Mouse (Mus musculus) gastrocnemius, postnatal 4 days (tissue): ENCODE data around the gene Lrcol1. TPM values are rescaled to one million over a fixed set of nuclear protein-coding genes. Genes with fewer than 3 reads are reported as not detected.

Experiments
- DNase-seq, 2 experiments: peaks; one replicate each; pipeline ENCODE4 v3.0.0; 2021 to 2022; ENCODE audit warnings: low spot score in 2 of 2, mixed read lengths in 2 of 2
- total RNA-seq, 2 experiments: library from RNA; stranded (reverse); gene quantifications; 2 replicates each; pipeline ENCODE4 v1.2.3; 2021

Gene Lrcol1
- total RNA-seq, 2 experiments from 2014 or later = not detected

DNA sequence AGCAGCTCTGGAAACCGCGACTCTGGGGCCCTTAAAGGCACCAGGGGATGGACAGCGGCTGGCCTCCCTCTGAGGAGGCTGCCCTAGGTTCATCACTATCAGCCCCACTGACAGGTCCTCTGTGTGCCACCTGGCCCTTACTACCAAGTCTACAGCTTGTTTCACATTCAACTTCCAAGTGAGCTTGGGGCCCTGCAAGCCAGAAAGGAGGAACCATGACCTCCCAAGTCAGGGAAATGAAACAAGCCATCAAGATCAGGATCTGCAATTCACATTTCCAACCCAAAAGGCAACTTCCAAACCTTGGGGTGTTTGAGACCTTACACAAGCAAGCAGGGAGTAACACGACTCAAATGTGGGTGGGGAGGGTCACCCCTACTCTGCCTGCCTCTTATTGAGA is 40.7 kb downstream of the Lrcol1 start:
- DNase-seq = no peak

DNA sequence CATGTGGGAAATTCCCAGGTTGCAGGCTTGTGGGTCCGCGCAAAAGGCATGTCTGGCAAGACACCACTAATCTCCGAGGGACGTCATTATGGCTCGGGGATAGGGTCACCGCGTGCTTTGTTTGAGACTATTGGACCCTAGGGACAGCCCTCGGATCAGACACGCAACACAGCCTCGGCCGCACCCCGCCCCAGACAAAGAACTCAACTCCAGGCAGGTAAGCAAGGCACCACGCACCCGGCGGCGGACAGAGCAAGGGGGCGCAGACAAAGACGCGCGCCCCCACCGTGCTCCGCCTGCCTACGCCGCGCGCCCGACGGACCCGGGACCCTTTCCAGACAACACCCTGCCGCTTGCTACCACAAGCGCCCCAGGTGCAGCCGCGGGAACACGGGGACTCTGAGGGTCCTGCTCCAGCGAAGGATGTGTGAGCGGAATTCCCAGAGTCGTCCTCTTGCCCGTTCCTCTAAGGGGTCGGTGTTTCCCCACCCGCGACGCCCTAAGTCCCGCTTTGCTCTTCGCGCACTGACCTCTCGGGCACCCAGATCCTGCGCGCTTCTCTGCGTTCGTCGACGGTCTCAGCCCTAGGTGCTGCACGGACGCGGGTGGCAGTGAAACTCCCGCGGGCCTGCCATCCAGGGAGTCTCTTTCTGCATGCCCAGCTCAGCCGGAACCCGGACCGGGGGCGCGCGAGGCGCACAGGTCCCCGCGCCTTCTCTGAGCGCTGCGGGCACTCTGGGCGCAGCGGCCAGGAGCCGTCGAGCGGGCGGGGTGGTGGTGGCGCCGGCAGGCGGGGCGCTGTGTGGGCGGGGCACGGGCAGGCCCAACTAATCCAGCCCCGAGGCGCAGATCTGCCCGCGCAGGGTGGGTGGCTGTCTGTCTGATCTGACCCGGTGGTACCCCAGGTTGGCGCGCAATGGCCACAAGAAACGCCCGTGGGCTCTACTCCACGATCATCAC is 42.1 kb downstream of the Lrcol1 start:
- DNase-seq = peak; percentile 52 to 62

DNA sequence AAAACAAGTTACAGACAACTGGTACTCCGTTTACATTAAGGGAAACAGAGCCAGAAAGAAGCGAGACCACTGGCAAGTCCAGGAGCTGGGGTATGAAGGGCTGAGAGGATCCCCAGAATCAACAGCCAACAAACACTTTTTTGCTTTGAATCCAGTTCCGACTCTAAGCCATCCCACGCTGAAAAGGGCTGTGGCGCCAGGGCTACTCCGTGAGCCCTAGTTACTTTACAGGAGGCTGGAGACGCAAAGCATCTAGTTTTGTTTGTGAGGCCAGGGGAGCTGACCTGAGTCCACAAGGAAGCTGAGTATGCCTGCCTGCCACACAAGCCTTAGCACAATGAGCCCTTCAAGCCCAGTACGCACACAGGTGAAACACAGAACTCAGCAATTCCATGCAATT is 42.8 kb downstream of the Lrcol1 start:
- DNase-seq = no peak

DNA sequence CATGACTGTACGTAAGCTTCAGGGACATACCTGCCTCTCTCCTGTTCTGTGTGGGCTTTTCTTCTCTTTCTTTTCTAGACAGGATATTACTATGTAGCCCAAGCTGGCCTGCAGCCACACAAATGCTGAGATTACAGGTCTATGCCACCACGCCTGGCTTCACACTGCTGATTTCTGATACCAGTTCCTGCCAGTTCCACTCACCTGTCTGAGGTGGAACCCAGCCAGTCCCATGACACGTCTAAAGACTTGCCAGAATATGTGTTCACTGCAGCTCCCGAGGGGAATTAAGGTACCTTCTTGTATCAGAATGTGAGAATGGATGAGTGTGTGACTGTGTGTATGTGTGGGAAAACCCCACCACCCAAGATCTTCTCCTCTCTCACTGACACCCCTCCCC is 46.1 kb downstream of the Lrcol1 start:
- no peak for DNase-seq

DNA sequence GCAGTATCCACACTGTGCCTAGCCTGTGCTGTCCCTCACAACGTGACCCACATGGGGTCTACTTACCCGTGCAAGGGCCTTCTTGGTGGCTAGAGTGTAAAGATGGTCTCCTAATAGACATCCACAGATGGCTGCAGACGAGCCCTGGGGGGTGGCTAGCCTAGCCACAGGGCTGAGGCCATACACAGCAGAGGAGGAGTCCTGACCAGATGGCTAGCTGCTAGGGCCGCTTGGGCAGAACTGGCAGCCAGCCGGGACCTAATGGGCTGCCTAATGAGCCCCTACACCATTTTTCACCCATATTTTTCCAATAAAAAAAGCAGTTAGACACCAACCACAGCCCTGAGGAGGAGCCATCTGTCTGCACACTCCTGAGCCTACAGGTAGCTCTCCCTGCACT is 48.2 kb downstream of the Lrcol1 start:
- no peak for DNase-seq

DNA sequence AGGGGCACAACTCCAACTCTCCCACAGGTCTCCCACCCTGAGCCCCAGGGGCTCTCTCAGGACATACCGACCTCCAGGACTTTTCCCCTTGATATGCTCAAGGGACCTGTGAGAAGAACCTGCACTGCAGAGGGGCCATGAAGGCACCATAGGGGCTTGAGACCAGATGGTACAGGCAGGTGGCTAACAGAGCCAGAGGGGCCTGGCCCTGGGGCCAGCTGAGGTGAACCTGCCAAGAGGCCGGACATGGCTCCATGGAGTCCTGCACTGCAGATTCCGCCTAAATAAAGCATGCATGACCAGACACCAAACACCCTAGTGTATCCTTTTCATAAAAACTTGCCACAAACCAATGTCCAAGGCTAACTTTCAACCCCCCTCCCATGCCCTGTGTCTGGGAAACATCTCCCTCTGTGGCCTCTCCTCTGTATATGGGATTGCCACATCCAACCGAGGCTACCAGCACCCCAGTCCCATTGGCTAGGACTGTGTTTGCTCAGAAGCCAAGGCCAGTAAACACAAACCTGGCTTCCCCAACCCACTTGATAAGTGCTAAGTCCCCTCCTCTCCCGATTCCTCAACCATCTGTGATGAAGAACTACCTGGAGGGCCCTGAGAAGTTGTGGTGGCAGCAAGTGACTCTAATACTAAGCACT is 50.6 kb downstream of the Lrcol1 start:
- no peak for DNase-seq

DNA sequence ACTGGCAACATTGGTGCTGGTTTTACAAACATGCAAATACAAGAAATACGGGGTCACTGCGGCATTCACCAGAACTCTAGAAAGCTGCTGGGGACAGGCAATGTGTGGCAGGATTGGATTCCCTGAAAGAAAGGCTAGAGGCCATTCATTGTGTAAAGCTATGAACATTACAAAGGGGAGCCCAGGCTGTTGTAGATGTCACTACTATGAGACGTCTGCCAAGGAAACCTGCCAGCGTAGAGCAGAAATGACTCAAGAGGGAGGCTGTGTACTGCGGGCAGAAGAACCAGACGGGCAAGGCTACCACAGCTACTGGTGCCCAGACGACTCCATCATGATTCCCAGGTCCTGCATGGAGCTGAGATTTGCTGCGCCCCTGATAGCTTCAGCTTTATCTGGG is 56.6 kb downstream of the Lrcol1 start:
- DNase-seq = no peak

DNA sequence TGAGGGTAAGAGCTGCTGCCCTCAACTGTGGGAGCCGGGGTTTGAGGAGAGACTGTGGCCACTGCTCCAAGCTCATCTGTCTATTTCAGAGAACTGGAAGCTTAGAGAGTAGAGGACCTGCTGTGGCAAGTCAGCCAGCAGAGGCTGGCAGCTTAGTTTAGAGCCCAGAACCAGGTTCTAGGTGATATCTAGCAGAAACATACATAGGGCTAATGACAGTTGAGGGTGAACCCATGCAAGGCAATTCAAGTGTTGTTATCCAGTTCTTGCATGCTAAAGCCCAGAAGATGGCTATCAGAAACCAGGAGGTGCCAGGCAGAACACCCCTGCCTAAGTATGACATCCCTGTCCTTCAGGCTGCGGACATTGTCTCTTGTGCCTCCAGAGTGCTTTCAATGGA is 58.0 kb downstream of the Lrcol1 start:
- no peak for DNase-seq

DNA sequence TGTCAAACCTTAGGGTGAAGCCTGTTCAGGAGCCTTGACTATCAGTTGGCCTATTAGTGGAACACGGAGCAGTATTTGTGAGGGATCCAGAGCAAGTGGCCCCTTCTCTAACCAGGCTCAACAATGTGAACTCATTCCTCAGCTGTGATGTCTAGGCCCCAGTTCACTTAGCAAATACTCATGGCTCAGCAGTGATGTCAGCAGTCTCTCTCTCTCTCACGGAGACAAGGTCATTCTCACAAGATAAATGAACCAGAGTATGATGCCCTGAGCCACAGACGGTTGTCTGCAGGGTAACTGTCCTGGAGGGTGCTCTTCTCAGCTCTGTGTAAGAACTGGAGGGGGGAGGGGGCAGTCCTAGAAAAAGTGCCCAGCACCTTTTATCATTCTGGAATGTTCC is 59.4 kb downstream of the Lrcol1 start:
- no peak for DNase-seq

Other genes starting within 250 kb of the Lrcol1 start
- gene Plcxd1, start 244.8 kb upstream of the Lrcol1 start, total RNA-seq = not detected
- 10 to 100 TPM; 24.5 to 29.1 TPM for gene Gtpbp6, start 236.5 kb upstream of the Lrcol1 start, total RNA-seq
- 1 to 10 TPM; 2.9 to 4.1 TPM for gene Zfp605, start 234.6 kb upstream of the Lrcol1 start, total RNA-seq
- 10 to 100 TPM; 24.8 to 27.6 TPM for gene Chfr, start 208.9 kb upstream of the Lrcol1 start, total RNA-seq
- 10 to 100 TPM; 43.8 to 46.8 TPM for gene Golga3, start 168.0 kb upstream of the Lrcol1 start, total RNA-seq
- 10 to 100 TPM; 35.1 to 40.3 TPM for gene Ankle2, start 113.7 kb upstream of the Lrcol1 start, total RNA-seq
- gene Pgam5, start 74.8 kb upstream of the Lrcol1 start, total RNA-seq = 10 to 100 TPM; 25.1 to 29.8 TPM
- gene Pxmp2, start 58.5 kb upstream of the Lrcol1 start, total RNA-seq = 10 to 100 TPM; 22.4 to 23.5 TPM
- 10 to 100 TPM; 14.3 to 15.0 TPM for gene Pole, start 58.4 kb upstream of the Lrcol1 start, total RNA-seq
- gene P2rx2, start 1.5 kb upstream of the Lrcol1 start, total RNA-seq = not detected
- gene Fbrsl1, start 103.8 kb downstream of the Lrcol1 start, total RNA-seq = 10 to 100 TPM; 42.7 to 45.7 TPM
- under 1 TPM; 0.10 to 0.13 TPM for gene Galnt9, start 199.6 kb downstream of the Lrcol1 start, total RNA-seq